Mouse (Mus musculus): ENCODE results near the gene Lamb3. TPM values are rescaled to one million over a fixed set of nuclear protein-coding genes. Genes with fewer than 3 reads are reported as not detected.

Lamb3 gene
- polyA plus RNA-seq, 1 experiment from 2014 or later, result 6.7 TPM

DNA sequence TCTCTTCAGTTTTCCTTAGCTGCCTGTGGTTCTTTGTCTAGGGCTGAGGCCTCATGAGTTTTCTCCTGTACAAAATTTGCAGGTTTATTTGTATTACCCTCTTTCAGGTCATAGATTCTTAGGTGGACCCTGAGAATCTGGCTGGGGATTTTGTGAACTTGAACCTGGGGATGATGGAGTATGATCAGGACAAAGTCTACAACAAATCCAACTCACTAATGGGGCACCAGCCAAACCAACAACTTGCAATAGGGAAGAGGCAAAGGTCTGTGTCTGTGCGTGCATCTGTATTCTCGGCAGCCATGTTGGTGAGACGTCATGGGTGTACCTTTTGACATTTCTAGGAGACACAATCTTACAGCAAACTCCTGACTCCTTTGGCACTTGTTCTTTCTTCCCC is 81.6 kb downstream of the Lamb3 start:
- no peak for ATAC-seq (ENCODE audit: insufficient number of reproducible peaks, insufficient read depth, low FRiP score, low TSS enrichment, low read depth)
- no peak overlapping the region for H3K4me3 ChIP-seq
- H3K27me3 ChIP-seq, result no peaks in the 10 kb centered on the region
- WGBS, result 91% methylated on average over 3 of the region's 3 CpGs
- H3K4me2 ChIP-seq, result no peak overlapping the region
- H3K27ac ChIP-seq, result no peak overlapping the region
- no peaks in the 10 kb centered on the region for H3K36me3 ChIP-seq
- H3K9ac ChIP-seq, result no peak overlapping the region
- H3K4me1 ChIP-seq, result no peaks in the 10 kb centered on the region
- H3K9me3 ChIP-seq, result no peaks in the 10 kb centered on the region

DNA sequence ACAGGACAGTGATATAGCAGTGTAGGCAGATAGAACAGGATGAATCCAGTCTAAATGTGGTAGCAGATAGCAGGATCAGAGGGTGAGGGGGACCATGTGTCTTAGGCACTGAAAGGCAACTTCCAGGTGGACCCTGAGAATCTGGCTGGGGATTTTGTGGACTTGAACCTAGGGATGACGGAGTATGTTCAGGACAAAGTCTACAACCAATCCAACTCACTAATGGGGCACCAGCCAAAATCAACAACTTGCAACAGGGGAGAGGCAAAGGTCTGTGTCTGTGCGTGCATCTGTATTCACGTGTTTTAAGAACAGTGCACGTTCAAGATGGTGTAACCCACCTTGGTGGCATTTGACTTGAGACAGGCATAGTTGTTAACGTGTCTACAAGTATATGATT is 82.4 kb downstream of the Lamb3 start:
- H3K4me3 ChIP-seq, result no peak overlapping the region
- H3K9me3 ChIP-seq, result no peaks in the 10 kb centered on the region
- H3K27me3 ChIP-seq, result no peaks in the 10 kb centered on the region
- H3K4me2 ChIP-seq, result no peak overlapping the region
- H3K36me3 ChIP-seq, result no peaks in the 10 kb centered on the region
- 89% methylated on average over 5 of the region's 5 CpGs for WGBS
- no peak overlapping the region for H3K27ac ChIP-seq
- H3K9ac ChIP-seq, result no peak overlapping the region
- ATAC-seq (ENCODE audit: insufficient number of reproducible peaks, insufficient read depth, low FRiP score, low TSS enrichment, low read depth), result no peak
- H3K4me1 ChIP-seq, result no peaks in the 10 kb centered on the region

DNA sequence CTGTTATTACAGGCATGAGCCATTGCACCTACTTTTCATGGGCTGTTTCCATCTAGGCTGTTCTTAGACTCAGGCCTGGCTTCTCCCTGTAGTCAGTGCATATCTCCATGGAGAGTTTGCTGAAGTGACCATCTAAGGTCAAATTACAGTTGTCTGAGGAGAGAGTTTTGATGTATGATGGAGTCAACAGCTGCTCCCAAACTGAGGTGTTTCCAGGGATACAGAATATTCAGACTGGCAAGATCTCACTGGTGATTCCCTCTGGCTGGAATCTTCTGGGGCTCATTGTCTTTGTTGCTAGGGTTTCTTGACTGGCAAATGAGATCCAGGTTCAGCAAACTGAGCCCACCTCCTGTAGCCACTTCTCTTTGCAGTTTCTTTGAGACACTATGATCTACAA is 83.2 kb downstream of the Lamb3 start:
- no peak for ATAC-seq (ENCODE audit: insufficient number of reproducible peaks, insufficient read depth, low FRiP score, low TSS enrichment, low read depth)
- Histone ChIP-seq H3K27ac (no peak overlapping the region), H3K9me3 (no peaks in the 10 kb centered on the region), H3K4me2 (no peak overlapping the region), H3K9ac (no peak overlapping the region), H3K4me1 (no peaks in the 10 kb centered on the region), H3K27me3 (no peaks in the 10 kb centered on the region), H3K4me3 (no peak overlapping the region), H3K36me3 (no peaks in the 10 kb centered on the region)

DNA sequence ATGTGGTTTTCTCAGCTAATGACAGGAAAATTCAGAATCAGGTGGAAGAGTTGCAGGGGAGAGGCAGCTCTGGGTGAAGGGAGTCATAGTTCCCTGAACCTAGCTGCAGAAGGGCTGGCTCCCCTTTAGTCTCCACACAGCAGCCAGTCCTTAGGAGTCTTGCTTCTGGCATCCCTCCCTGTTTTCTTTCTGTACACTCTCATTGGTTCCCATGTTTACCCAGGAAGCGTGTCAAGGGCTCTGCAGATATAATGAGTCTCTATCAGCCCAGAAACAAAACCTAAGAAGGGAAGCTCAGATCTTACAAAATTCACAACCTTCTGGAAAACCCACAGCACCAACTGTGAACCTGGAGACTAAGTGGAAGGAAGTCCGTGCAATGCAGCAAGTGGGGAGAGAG is 85.5 kb downstream of the Lamb3 start:
- Histone ChIP-seq H3K27ac (no peak overlapping the region), H3K9me3 (no peaks in the 10 kb centered on the region), H3K27me3 (no peaks in the 10 kb centered on the region), H3K4me1 (no peaks in the 10 kb centered on the region), H3K4me2 (no peak overlapping the region), H3K4me3 (no peak overlapping the region), H3K36me3 (no peaks in the 10 kb centered on the region), H3K9ac (no peak overlapping the region)
- 68% methylated on average over 2 of the region's 2 CpGs for WGBS
- no peak for ATAC-seq (ENCODE audit: insufficient number of reproducible peaks, insufficient read depth, low FRiP score, low TSS enrichment, low read depth)

DNA sequence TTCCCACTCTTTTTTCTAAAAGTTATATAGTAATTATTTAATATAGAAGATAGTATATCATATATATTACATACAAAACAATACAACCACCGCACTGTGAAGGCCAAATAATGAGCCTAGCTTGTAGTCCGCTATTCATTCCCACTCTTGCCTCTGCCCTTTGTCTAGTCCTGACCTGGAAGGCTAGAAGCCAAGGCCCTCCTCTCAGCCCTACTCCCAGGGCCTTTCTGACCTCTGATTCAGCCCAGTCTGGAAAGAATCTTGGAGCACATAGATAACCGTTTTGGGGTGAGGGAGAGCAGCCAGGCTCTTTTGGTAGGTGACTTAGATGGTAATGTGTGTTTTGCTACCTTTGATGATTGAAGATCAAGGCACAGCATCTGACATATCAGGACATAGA is 86.4 kb downstream of the Lamb3 start:
- no peak overlapping the region for H3K27ac ChIP-seq
- 76% methylated on average over 3 of the region's 3 CpGs for WGBS
- H3K9me3 ChIP-seq, result no peaks in the 10 kb centered on the region
- no peak overlapping the region for H3K9ac ChIP-seq
- no peak overlapping the region for H3K4me2 ChIP-seq
- no peak overlapping the region for H3K4me3 ChIP-seq
- no peaks in the 10 kb centered on the region for H3K27me3 ChIP-seq
- no peaks in the 10 kb centered on the region for H3K4me1 ChIP-seq
- no peak for ATAC-seq (ENCODE audit: insufficient number of reproducible peaks, insufficient read depth, low FRiP score, low TSS enrichment, low read depth)
- no peaks in the 10 kb centered on the region for H3K36me3 ChIP-seq

DNA sequence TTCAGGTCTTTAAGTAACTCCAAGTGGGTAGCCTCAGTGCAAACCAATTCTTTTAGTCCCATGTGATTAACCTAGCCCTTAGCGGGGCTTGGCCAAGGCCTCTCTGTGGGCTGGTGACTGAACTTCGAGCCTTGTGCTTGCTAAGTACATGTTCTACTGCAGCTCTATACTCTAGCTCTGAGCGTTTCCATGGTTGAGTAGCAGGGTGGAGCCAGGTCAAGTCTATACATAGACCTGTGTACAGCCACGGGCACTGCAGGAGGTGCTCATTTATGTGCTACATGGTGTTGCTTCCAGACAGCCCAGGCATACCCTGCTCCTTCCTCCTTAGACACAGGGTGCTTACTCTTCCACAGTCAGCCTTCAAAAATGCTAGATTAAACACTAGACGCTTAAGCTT is 88.4 kb downstream of the Lamb3 start:
- no peak overlapping the region for H3K27ac ChIP-seq
- no peaks in the 10 kb centered on the region for H3K36me3 ChIP-seq
- H3K4me3 ChIP-seq, result no peak overlapping the region
- no peak overlapping the region for H3K4me2 ChIP-seq
- H3K27me3 ChIP-seq, result no peaks in the 10 kb centered on the region
- H3K9ac ChIP-seq, result no peak overlapping the region
- no peaks in the 10 kb centered on the region for H3K4me1 ChIP-seq
- no peak for ATAC-seq (ENCODE audit: insufficient number of reproducible peaks, insufficient read depth, low FRiP score, low TSS enrichment, low read depth)
- H3K9me3 ChIP-seq, result no peaks in the 10 kb centered on the region
- 84% methylated on average over 5 of the region's 5 CpGs for WGBS

DNA sequence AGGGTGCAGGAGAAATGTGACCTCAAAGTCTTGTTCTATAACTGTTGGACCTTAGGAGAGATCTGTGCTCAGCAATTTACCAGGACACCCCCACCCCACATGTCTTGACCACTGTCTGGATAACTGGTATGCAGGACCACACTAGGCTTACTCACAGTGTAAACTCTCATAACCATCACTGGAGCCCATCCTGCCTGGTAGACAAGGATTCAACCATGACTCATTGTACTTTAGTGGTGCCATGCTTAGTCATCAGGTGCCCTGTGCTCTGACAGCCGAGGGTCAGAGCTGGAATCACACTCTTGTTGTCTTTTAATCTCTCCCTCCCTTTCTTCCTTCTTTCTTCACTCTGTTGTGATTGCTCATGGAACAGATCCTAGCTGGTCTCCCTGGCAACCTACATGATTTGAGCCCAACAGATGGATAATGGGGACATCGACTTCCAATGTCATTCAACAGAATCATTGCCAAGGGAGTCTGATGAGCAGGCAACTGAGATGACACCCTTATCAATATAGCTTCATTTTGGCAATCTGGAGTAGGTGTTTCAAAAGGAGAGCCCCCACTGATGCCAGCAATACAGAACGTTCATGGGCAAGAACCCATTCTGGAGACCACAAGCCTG is 90.8 kb downstream of the Lamb3 start:
- no peak overlapping the region for H3K4me3 ChIP-seq
- H3K9me3 ChIP-seq, result no peaks in the 10 kb centered on the region
- no peaks in the 10 kb centered on the region for H3K27me3 ChIP-seq
- peaks cover 9% of the 10 kb centered on the region for H3K4me1 ChIP-seq
- no peaks in the 10 kb centered on the region for H3K36me3 ChIP-seq
- H3K27ac ChIP-seq, result no peak overlapping the region
- no peak overlapping the region for H3K4me2 ChIP-seq
- WGBS, result 84% methylated on average over 3 of the region's 3 CpGs
- no peak overlapping the region for H3K9ac ChIP-seq
- no peak for ATAC-seq (ENCODE audit: insufficient number of reproducible peaks, insufficient read depth, low FRiP score, low TSS enrichment, low read depth)

DNA sequence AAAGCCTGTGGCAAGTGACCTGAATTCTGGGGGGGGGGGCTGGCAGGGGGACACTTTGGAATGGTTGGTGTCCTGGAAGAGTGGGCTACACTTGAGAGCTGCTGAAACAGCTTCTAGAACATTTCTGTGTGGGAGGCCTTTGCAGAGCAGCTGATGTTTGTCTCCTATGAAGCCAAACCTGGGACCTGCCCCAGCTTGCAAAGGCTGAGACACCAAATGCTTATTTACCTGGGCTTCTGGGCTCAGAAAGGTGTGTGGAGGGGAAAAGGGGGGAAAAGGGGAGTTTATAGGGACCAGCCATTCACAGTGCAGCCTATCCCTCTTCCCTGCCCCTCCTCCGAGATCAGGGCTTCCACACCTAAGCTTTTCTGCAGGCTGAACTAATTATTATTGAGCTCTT is 92.5 kb downstream of the Lamb3 start:
- Histone ChIP-seq H3K4me2 (no peak overlapping the region), H3K4me1 (peaks cover 9% of the 10 kb centered on the region), H3K36me3 (no peaks in the 10 kb centered on the region), H3K4me3 (no peak overlapping the region), H3K27me3 (no peaks in the 10 kb centered on the region), H3K9me3 (no peaks in the 10 kb centered on the region), H3K9ac (no peak overlapping the region), H3K27ac (no peak overlapping the region)
- ATAC-seq (ENCODE audit: insufficient number of reproducible peaks, insufficient read depth, low FRiP score, low TSS enrichment, low read depth), result no peak
- 14% methylated on average over 1 of the region's 1 CpGs for WGBS

DNA sequence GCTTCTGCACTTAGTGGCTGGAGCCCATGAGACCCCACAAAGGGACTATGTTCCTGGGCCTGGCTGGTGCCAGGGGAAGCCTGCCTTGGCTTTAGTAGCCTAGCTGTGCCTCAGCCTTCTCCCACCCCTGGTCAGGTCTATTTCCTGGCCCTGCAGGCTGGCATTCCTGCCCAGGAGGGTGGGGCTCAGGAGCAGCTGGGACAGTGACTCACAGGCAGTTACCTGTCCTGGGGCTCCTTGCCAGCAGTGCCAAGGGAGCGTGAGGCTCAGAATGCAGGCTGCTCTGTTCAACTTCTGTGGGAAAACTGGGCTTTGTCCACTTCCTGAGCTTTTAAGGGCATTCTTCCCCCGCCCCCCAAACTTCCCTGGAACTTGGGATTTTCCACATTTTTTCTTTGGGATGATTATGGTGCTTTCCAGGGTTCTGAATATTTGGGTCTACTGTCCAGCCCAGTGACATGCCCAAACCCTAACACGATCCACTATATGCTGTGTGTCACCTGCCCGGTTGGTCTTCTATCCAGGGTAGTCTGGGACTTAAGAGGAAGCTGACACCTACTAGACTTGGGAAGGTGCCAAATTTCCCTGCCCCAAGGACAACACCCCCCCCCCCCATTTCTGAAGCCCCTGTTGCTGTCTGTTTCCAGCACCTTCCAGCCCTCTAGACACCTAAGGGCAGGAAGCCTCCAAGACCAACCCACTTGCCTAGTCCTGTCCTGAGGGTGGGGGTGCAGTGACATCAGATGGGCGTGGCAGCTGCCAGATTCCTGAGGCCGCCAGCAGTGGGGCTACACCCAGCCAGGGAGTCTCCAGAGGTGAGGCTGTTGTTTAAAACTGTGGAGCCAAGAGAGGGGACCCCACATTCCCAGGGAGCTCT is 94.0 kb downstream of the Lamb3 start:
- peak overlapping the region; percentile 44 for H3K4me2 ChIP-seq
- WGBS, result 56% methylated on average over 6 of the region's 6 CpGs
- H3K4me3 ChIP-seq, result 0 out of 2 replicates have a peak overlapping the region, but pooled peaks have one; percentile 6
- H3K9ac ChIP-seq, result no peak overlapping the region
- ATAC-seq (ENCODE audit: insufficient number of reproducible peaks, insufficient read depth, low FRiP score, low TSS enrichment, low read depth), result peak; percentile 84
- peak overlapping the region; percentile 48; the same call in 1 of the 2 replicates for H3K27ac ChIP-seq
- no peaks in the 10 kb centered on the region for H3K9me3 ChIP-seq
- H3K36me3 ChIP-seq, result no peaks in the 10 kb centered on the region
- peaks cover 9% of the 10 kb centered on the region for H3K4me1 ChIP-seq
- no peaks in the 10 kb centered on the region for H3K27me3 ChIP-seq

DNA sequence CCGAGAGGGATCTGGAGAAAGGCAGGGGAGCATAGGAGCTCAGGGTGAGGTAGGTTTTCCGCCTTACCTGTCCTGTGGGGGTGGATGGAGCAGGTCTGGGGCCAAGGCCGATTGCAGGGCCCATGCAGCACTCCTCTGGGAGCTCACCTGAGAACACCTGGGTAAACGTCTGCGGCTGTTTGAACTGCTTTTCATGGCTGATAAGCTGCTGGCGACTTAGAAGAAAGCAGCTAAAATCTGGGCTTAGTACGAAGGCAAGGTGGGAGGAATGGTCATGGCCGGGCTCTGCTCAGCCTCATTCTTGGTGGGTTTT is 94.5 kb downstream of the Lamb3 start:
- Histone ChIP-seq H3K36me3 (no peaks in the 10 kb centered on the region), H3K9ac (no peak overlapping the region), H3K4me3 (peak overlapping the region; percentile 6; the same call in 1 of the 2 replicates), H3K4me2 (peak overlapping the region; percentile 44), H3K4me1 (peaks cover 9% of the 10 kb centered on the region), H3K27ac (no peak overlapping the region), H3K27me3 (no peaks in the 10 kb centered on the region), H3K9me3 (no peaks in the 10 kb centered on the region)
- 59% methylated on average over 8 of the region's 8 CpGs for WGBS
- no peak for ATAC-seq (ENCODE audit: insufficient number of reproducible peaks, insufficient read depth, low FRiP score, low TSS enrichment, low read depth)

DNA sequence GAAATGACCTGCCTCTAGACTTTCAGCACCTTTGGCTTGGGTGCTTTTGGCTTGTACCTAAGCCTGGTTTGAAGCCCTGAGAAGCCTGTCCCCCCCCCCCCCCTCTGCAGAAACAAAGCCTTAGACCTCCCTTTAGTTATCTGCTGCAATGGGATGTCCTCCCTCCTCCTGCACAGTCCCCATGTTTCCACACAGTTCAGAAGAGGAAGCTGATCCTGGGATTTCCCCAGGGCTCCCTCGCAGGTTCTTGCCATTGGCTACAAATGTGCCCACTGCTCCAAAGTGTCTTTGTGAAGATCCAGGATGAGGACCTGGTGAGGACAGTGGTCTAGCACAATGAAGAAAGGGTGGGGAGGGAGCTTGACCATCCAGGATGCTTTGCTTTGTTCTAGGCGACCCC is 95.6 kb downstream of the Lamb3 start:
- Histone ChIP-seq H3K36me3 (no peaks in the 10 kb centered on the region), H3K4me3 (no peak overlapping the region), H3K9me3 (no peaks in the 10 kb centered on the region), H3K4me2 (0 out of 2 replicates have a peak overlapping the region, but pooled peaks have one; percentile 44), H3K27ac (no peak overlapping the region), H3K27me3 (no peaks in the 10 kb centered on the region), H3K9ac (no peak overlapping the region), H3K4me1 (peaks cover 9% of the 10 kb centered on the region)
- 52% methylated on average over 2 of the region's 2 CpGs for WGBS
- ATAC-seq (ENCODE audit: insufficient number of reproducible peaks, insufficient read depth, low FRiP score, low TSS enrichment, low read depth), result no peak

DNA sequence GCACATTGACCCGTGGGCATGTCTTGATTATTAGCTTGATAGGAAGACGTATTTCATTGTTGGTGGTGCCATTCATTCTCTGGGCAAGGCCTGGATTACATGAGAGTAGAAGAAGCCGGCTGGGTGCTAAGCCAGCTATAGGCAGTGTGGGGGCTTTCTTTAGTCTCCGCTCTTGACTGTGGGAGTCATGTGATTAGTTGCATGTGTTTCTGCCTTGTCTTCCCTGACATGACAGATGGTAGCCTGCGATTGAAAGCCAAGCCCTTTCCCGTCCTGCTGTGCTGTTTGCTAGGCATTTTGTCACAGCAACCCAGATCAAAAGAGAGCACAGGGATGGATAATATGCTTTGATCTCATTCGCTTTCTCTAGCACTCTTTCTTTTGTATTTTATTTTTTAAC is 97.9 kb downstream of the Lamb3 start:
- H3K9ac ChIP-seq, result no peak overlapping the region
- H3K27me3 ChIP-seq, result no peaks in the 10 kb centered on the region
- no peak overlapping the region for H3K27ac ChIP-seq
- no peak for ATAC-seq (ENCODE audit: insufficient number of reproducible peaks, insufficient read depth, low FRiP score, low TSS enrichment, low read depth)
- H3K36me3 ChIP-seq, result no peaks in the 10 kb centered on the region
- H3K4me1 ChIP-seq, result peaks cover 9% of the 10 kb centered on the region
- H3K4me2 ChIP-seq, result no peak overlapping the region
- H3K9me3 ChIP-seq, result no peaks in the 10 kb centered on the region
- WGBS, result 43% methylated on average over 7 of the region's 7 CpGs
- no peak overlapping the region for H3K4me3 ChIP-seq

Measured in embryonic facial prominence, embryonic 13.5 days (tissue).